ENCODE assay signal across 8 mouse cellular contexts in genomic region chr16:13025393-13025792, GRCm38 (mm10).
DNase-seq lines count a peak whose midpoint lies in the region; ATAC-seq and TF ChIP-seq lines count a peak whose summit lies in the region.

No protein-coding gene starts in this region.

- in situ Hi-C loops in Patski (cut with MboI; ENCODE audit: low pct_unique_long_range_greater_than_20kb) = no loop called here

- WGBS in kidney, postnatal 0 days = 36% methylated on average over 3 of the region's 3 CpGs
- 42% methylated on average over 3 of the region's 3 CpGs for WGBS in kidney, embryonic 15.5 days
- 53% methylated on average over 3 of the region's 3 CpGs for WGBS in limb, embryonic 10.5 days

- POLR2A ChIA-PET in Patski (lab: Charles Lee) = no interaction called here

- no peak overlapping the region for H3K4me3 ChIP-seq in kidney, postnatal 0 days (replicated peaks; ENCODE audit: low read depth, low read length)
- H3K4me3 ChIP-seq in kidney, embryonic 15.5 days (replicated peaks) = no peak overlapping the region
- no peak overlapping the region for H3K4me3 ChIP-seq in limb, embryonic 10.5 days

- H3K4me2 ChIP-seq in kidney, postnatal 0 days (ENCODE audit: low read length) = no peak overlapping the region
- no peak overlapping the region for H3K4me2 ChIP-seq in kidney, embryonic 15.5 days

- 0 out of 2 replicates have a peak, but pooled peaks cover 5% of the 10 kb centered on the region for H3K4me1 ChIP-seq in kidney, postnatal 0 days (replicated peaks; ENCODE audit: insufficient read depth, low read length)
- H3K4me1 ChIP-seq in kidney, embryonic 15.5 days = peaks cover 4% of the 10 kb centered on the region; the same call in 1 of the 2 replicates
- H3K4me1 ChIP-seq in limb, embryonic 10.5 days = no peaks in the 10 kb centered on the region

- no peaks in the 10 kb centered on the region for H3K27me3 ChIP-seq in kidney, postnatal 0 days (ENCODE audit: insufficient read depth, low read length)
- no peaks in the 10 kb centered on the region for H3K27me3 ChIP-seq in kidney, embryonic 15.5 days
- H3K27me3 ChIP-seq in Patski = no peaks in the 10 kb centered on the region
- no peaks in the 10 kb centered on the region for H3K27me3 ChIP-seq in limb, embryonic 10.5 days (ENCODE audit: low read depth, poor library complexity, severe bottlenecking)

- no peak for ATAC-seq in kidney, postnatal 0 days (replicated peaks; ENCODE audit: low FRiP score, low read depth)
- no peak for ATAC-seq in kidney, embryonic 15.5 days (replicated peaks; ENCODE audit: low FRiP score)
- no peak for ATAC-seq in Patski
- peak; percentile 94 for ATAC-seq in frontal cortex, adult (ENCODE audit: low TSS enrichment)

- intact Hi-C loops in heart, postnatal 25 days (cut with DNase I) = loop anchor here (10.0 kb wide), 1 partner anchor 371 kb away; no protein-coding TSS in a partner anchor

- peak; percentile 72 for TF ChIP-seq CTCF in kidney, postnatal 0 days (IDR thresholded peaks at IDR 0.05; ENCODE audit: low read depth)
- peak; percentile 58 for TF ChIP-seq CTCF in Patski (IDR thresholded peaks at IDR 0.05)

- H3K36me3 ChIP-seq in kidney, postnatal 0 days (ENCODE audit: insufficient read depth, low read length) = no peaks in the 10 kb centered on the region
- no peaks in the 10 kb centered on the region for H3K36me3 ChIP-seq in kidney, embryonic 15.5 days
- no peaks in the 10 kb centered on the region for H3K36me3 ChIP-seq in limb, embryonic 10.5 days

- CTCF ChIA-PET in Patski (lab: Charles Lee) = interaction anchor here (0.7 to 2.0 kb wide), 5 partner anchors 8 to 20 kb away, joined by 3 to 8 read pairs (median 3); no protein-coding TSS in a partner anchor

- no peaks in the 10 kb centered on the region for H3K9me3 ChIP-seq in kidney, postnatal 0 days (replicated peaks; ENCODE audit: low read length)
- no peaks in the 10 kb centered on the region for H3K9me3 ChIP-seq in kidney, embryonic 15.5 days (replicated peaks)
- no peaks in the 10 kb centered on the region for H3K9me3 ChIP-seq in limb, embryonic 10.5 days (replicated peaks)

- H3K27ac ChIP-seq in kidney, postnatal 0 days = no peak overlapping the region
- no peak overlapping the region for H3K27ac ChIP-seq in kidney, embryonic 15.5 days
- H3K27ac ChIP-seq in limb, embryonic 10.5 days = no peak overlapping the region

- peak; percentile 54 for DNase-seq in kidney, postnatal 0 days (ENCODE audit: low spot score)
- no peak for DNase-seq in Patski (ENCODE audit: low read depth, low spot score)
- DNase-seq in limb, embryonic 10.5 days (ENCODE audit: low spot score) = peak; percentile 26
- DNase-seq in heart, postnatal 25 days (ENCODE audit: low spot score) = no peak
- no peak for DNase-seq in kidney, adult 18-20 months
- no peak for DNase-seq in adrenal gland, adult 8-10 months

- no peak overlapping the region for H3K9ac ChIP-seq in kidney, postnatal 0 days (ENCODE audit: low read depth, low read length)
- no peak overlapping the region for H3K9ac ChIP-seq in kidney, embryonic 15.5 days

Comparison
In these comparisons a context has a peak if more than half of its experiments do, and no peak if none do; other contexts are left out.
1. DNase-seq: peak in kidney, postnatal 0 days (single experiment) and limb, embryonic 10.5 days (single experiment); none in Patski (single experiment), heart, postnatal 25 days (single experiment), kidney, adult 18-20 months (single experiment) and adrenal gland, adult 8-10 months (single experiment).